Mouse (Mus musculus) right cerebral cortex, postnatal 4 days (tissue): ENCODE data around the gene Zfpl1.
"Not testable (repeated sequence)": the region's sequence is repeated elsewhere in the genome, so short reads cannot be mapped to it uniquely, and the experiment has no call there.

Source experiments
- DNase-seq: peaks from one replicate; pipeline ENCODE4 v3.0.0-alpha.2; 2022

The Zfpl1 gene

DNA sequence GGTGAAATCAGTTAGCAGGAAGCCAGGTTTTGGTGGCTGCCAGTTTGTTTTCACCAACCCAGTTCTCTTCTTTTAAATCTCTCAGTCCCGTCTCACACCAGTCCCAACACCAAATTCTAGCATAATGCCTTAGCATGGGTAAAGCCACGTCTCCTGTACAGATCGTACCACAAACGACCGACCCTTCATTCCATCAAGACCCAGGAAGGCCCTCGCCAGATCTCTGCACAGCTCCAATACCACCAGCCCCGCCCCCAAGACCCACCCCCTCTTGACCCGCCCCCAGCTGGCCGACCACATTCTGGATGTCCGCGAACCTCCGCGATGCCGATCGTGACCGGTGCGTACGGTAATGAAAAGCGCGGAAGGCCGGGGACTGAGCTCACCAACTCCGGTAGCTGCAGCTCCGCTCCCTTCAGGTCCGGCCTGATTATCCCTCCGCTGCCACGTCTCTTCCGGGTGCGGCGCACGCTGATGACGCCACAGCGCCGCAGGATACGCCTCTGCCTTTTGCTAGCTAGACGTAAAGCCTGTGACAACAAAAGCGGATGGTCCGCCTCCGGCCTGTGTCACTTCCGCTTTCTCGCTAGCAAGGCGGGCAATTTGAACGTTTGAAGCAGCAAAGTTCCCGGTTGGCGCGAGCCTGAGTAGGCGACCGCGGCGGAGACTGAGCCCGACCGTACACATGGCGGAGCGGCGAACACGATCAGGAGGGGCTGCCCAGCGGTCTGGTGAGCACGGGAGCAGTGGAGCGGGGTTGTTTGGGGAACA, at the start of gene Zfpl1, which contains the start of gene Cdca5:
Zfpl1 (minus strand) TSS at position 479 of the 771 bp plus-strand sequence.
Cdca5 (plus strand) TSS at position 506 of the 771 bp plus-strand sequence.
- DNase-seq = peak; percentile 92

DNA sequence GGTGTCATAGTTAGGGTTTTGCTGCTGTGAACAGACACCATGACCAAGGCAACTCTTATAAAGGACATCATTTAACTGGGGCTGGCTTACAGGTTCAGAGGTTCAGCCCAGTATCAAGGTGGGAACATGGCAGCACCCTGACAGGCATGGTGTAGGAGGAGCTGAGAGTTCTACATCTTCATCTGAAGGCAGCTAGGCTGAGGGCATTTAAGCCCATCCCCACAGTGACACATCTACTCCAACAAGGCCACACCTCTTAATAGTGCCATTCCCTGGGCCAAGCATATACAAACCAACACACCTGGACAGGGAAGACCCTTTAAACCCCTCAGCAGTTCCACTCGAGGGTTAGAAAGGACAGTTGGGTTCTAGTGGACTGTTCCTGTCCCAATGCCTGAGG, 48.4 kb upstream of the Zfpl1 start:
- DNase-seq = not testable (repeated sequence)

- DNase-seq = no peak
Measured at GRCm38 (mm10) chr19:6132171-6132827, 47.5 kb upstream of the Zfpl1 start.

- not testable (repeated sequence) for DNase-seq
Measured at GRCm38 (mm10) chr19:6130414-6131128, 45.8 kb upstream of the Zfpl1 start.

- DNase-seq = peak; percentile 87
Measured at GRCm38 (mm10) chr19:6127760-6128341, 43.1 kb upstream of the Zfpl1 start, which contains the start of gene Snx15. Snx15 (minus strand) TSS chr19:6128304.

GRCm38 (mm10) chr19:6126789-6127580, 42.2 kb upstream of the Zfpl1 start:
- no peak for DNase-seq

- DNase-seq = peak; percentile 51
Measured at GRCm38 (mm10) chr19:6126289-6126688, 41.5 kb upstream of the Zfpl1 start.

GRCm38 (mm10) chr19:6124898-6125297, 40.1 kb upstream of the Zfpl1 start:
- DNase-seq = no peak

GRCm38 (mm10) chr19:6123330-6123729, 38.6 kb upstream of the Zfpl1 start:
- no peak for DNase-seq

- no peak for DNase-seq
Measured at GRCm38 (mm10) chr19:6121761-6122160, 37.0 kb upstream of the Zfpl1 start.

- peak; percentile 51 for DNase-seq
Measured at GRCm38 (mm10) chr19:6118677-6119185, 34.0 kb upstream of the Zfpl1 start.

DNA sequence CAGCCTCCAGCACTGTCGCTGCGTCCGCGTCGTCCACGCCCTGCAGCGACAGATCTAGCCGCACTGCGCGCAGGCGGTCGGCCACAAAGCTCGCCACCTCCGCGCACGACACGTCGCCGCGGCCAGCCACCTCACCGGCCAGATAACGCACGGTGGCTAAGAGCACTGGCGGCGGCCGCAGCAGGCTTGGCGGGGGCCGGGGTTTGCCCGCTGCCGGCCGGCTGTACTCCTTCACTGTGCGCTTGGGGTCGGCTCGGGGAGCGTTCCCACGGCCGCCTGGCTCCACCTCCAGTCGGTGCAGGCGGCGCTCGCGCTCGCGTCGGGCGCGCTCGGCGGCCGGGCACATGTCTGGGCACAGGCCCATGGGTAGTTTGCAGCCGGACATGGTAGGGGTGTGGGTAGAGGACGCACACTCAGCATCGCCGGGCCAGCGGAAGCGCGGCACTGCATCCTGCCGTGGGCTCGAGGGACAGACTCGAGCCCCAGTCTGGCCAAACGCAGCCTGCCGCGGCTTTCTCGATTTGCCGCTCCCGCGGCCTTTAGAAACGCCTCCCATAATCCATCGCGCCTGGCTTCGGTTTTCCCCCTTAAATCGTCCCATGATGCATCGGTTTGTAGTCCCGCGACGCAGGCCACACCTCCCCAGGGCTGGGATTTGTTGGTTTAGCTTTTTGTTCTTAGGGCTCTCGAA, 33.4 kb upstream of the Zfpl1 start, which contains the start of gene Sac3d1:
Sac3d1 (minus strand) TSS at position 665 of the 691 bp plus-strand sequence.
- DNase-seq = peak; percentile 87

DNA sequence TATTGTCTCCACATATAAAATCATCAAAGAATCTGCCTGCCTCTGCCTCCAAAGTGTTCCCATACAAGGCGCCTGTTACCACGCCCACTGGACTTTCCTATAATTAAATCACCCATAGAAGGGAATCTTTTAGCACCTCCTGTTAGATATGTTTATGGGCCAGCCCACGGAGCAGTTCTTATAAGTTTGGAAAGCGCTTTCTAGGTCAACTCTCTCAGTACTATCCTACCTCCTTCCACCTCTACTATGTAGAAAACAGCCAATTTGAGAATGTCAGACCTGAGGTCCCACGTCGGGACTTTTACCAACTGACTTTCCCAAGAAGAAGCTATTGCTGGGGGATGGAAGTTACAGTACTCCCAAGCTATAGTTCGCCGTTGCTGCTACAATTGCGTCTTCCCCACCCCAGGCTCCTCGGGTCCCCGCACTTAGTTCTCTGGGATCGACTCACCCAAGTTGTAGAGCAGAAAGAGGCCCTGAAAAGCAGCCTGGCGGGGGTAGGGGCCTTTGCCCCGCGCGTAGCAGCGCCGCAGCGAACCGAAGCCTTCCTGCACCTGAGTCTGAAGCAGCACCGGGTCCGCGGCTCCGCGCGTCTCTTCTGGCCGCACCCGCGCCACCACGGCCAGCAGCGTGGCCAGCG, 32.7 kb upstream of the Zfpl1 start:
- no peak for DNase-seq

DNA sequence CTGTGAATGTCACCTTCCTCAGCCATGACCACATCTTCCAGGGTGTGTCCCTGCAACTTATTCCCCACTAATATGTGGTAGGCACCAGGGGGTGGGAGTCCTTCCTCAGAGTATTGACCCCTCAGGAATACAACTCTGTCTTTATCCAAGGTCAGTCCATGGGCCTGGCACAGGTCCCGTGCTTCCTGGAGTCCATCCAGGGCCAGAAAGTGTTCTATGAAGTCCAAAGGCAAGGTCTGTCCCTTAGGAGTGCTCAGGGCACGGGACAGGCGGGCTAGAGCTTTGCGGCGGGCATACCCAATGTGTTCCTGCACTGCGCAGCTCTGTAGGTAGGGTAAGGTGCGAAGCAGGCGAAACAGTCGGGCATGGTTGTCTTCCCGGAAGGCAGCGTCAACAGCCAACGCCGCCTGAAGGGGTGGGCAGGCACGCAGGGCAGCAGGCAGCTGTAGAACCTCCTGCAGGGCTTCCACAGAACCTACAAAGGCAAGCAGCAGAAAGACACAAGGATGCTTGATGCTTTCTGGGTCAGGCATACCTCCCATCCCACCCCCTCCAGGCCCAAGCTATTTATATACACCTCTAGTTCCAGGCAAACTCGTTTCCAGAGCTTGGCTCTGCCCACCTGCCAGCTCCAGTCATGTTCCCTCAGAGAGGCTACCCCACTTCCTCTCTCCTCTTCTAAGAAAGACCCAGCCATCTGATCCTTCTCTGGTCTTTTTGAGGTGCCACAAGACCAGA, 31.5 kb upstream of the Zfpl1 start:
- DNase-seq = no peak

- no peak for DNase-seq
Measured at GRCm38 (mm10) chr19:6113116-6113515, 28.4 kb upstream of the Zfpl1 start.

- DNase-seq = no peak
Measured at GRCm38 (mm10) chr19:6105586-6105985, 20.8 kb upstream of the Zfpl1 start, which contains the start of gene Naaladl1. Naaladl1 (plus strand) TSS chr19:6105782.

GRCm38 (mm10) chr19:6104476-6104875, 19.7 kb upstream of the Zfpl1 start:
- no peak for DNase-seq

DNA sequence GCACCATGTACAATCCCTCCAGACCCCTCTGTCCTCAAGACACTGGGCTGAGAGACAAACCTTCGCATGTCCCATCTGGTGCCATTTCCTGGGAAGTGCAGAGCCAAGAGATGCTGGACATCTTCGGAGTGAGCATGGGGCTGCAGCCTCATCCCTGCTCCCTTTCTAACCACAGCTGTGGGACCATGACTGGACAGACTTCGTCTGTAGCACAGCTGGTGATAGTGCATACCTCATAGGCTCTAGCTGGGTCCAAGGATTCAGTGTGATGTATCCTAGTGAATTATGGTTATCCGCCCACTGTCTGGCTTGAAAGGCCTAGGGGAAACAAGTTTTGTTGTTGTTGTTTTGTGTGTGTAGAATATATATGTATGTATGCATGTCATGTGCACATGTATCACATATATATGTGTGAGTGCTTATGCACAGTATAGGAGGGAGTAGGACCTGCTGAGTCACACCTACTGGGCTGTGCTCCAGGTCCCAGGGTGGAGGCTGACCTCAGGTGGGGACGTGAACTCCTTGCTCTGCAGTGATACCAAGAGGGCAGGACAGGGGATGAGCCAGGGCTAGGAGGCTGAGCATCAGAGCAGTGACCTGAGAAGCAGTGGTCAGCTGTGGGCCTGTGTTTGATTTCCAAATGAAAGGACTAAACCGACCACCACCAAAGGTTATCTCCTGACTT, 17.6 kb upstream of the Zfpl1 start:
- no peak for DNase-seq

DNA sequence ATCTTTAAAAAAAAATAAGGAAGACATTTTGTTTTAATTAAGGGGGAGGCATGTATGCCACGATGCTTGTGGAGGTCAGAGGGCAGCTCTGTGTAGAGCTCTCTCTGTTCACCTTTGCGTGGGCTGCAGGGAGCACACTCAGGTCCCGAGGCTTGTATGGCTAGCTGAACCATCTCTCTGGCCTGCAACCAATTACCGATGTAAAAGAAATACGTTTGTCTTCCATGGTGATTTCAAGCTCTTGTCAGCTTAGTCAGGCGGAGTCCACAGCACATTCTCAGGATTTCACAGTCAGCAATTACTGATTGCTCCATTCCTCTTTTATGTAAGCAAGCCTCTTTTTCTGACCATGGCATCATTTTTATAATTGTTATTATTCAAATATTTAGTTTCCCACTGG, 16.4 kb upstream of the Zfpl1 start:
- no peak for DNase-seq
